Mouse (Mus musculus): Measurements from ENCODE around the gene Pdia5. TPM values are rescaled to one million over a fixed set of nuclear protein-coding genes. Genes with fewer than 3 reads are reported as not detected.

Gene Pdia5
- total and polyA plus RNA-seq, 3 experiments, result not detected

DNA sequence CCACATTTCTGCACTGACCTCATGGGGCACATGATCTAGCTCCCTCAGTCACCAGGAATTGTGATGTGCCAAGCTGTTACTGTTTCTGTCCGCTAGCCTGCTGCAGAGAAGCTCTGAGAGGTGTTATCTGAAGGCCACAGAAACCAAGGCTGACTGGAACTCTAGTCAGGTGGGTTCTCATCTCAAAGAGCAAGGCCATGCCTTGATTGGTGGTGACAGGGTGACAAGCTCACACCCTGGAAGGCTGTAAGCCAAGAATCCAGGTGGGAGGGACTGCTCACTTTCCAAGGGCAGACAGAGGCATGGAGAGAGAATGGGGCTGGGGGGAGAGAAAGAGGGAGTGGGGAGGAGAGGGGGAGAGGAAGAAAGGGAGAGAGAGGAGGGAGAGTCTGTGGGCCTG is 51.6 kb downstream of the Pdia5 start:
- H3K36me3 ChIP-seq (ENCODE audit: control insufficient read depth in 1 of 2, insufficient read depth in 2 of 2, low read length in 2 of 2), result no peaks in the 10 kb centered on the region

GRCm38 (mm10) chr16:35431608-35432007 is 59.1 kb downstream of the Pdia5 start:
- no peak for DNase-seq (ENCODE audit: low read depth, low spot score)
- H3K79me2 ChIP-seq (ENCODE audit: control insufficient read depth, insufficient read depth, low read length, poor library complexity), result no peaks in the 10 kb centered on the region
- H3K36me3 ChIP-seq (ENCODE audit: control insufficient read depth in 1 of 2, insufficient read depth in 2 of 2, low read length in 2 of 2), result no peaks in the 10 kb centered on the region
- H3K27ac ChIP-seq (ENCODE audit: control insufficient read depth, low read depth, low read length), result no peak overlapping the region
- no peaks in the 10 kb centered on the region for H3K4me1 ChIP-seq (ENCODE audit: control insufficient read depth in 1 of 2, insufficient read depth in 2 of 2, low read length in 2 of 2)
- no peaks in the 10 kb centered on the region for H3K27me3 ChIP-seq (ENCODE audit: control insufficient read depth in 1 of 2, insufficient read depth in 2 of 2, low read length in 2 of 2)
- no peak for TF ChIP-seq HCFC1 (IDR thresholded peaks at IDR 0.05; ENCODE audit: low read depth, low read length)
- TF ChIP-seq USF2 (IDR thresholded peaks at IDR 0.05; ENCODE audit: borderline replicate concordance in 1 of 2, insufficient read depth in 1 of 2, low read depth in 1 of 2, low read length in 2 of 2), result no peak
- no peak for TF ChIP-seq USF1 (IDR thresholded peaks at IDR 0.05; ENCODE audit: low read depth, low read length)
- TF ChIP-seq CTCF (IDR thresholded peaks at IDR 0.05 in 2 of 3, conservative IDR thresholded peaks at IDR 0.05 in 1 of 3; ENCODE audit: control insufficient read depth in 1 of 3, insufficient read depth in 1 of 3, low read depth in 2 of 3, low read length in 3 of 3, poor library complexity in 1 of 3, severe bottlenecking in 1 of 3), result no peak
- no peak for TF ChIP-seq SMC3 (IDR thresholded peaks at IDR 0.05; ENCODE audit: low read depth, low read length)
- no peak for TF ChIP-seq SIN3A (IDR thresholded peaks at IDR 0.05; ENCODE audit: low read length)
- no peak for TF ChIP-seq MAFK (IDR thresholded peaks at IDR 0.05; ENCODE audit: borderline replicate concordance, low read depth, low read length)
- no peak for TF ChIP-seq RAD21 (IDR thresholded peaks at IDR 0.05; ENCODE audit: low read depth, low read length)
- no peak for TF ChIP-seq ZC3H11A (IDR thresholded peaks at IDR 0.05; ENCODE audit: low read depth, low read length)
- TF ChIP-seq BHLHE40 (IDR thresholded peaks at IDR 0.05; ENCODE audit: borderline replicate concordance, low read depth, low read length), result no peak
- no peak for TF ChIP-seq POLR2AphosphoS2 (IDR thresholded peaks at IDR 0.05; ENCODE audit: low read length)
- no peak for TF ChIP-seq MAZ (IDR thresholded peaks at IDR 0.05; ENCODE audit: low read depth, low read length)
- TF ChIP-seq RCOR1 (IDR thresholded peaks at IDR 0.05; ENCODE audit: low read depth, low read length), result no peak
- no peak for TF ChIP-seq NELFE (IDR thresholded peaks at IDR 0.05; ENCODE audit: low read depth, low read length)
- TF ChIP-seq UBTF (IDR thresholded peaks at IDR 0.05; ENCODE audit: borderline replicate concordance, insufficient read depth, low read depth, low read length), result no peak
- no peak for TF ChIP-seq ZNF384 (IDR thresholded peaks at IDR 0.05; ENCODE audit: low read depth, low read length)
- H3K9me3 ChIP-seq (replicated peaks; ENCODE audit: insufficient read depth, low read length), result no peaks in the 10 kb centered on the region
- no peak overlapping the region for H3K4me3 ChIP-seq (ENCODE audit: control insufficient read depth in 1 of 2, insufficient read depth in 1 of 2, low read depth in 2 of 2, low read length in 2 of 2)
- H3K9ac ChIP-seq (ENCODE audit: control insufficient read depth, low read depth, low read length, poor library complexity, severe bottlenecking), result no peak overlapping the region

More for the DNA sequence above, 51.6 kb downstream of the Pdia5 start:
- H3K27me3 ChIP-seq (ENCODE audit: control insufficient read depth in 1 of 2, insufficient read depth in 2 of 2, low read length in 2 of 2), result no peaks in the 10 kb centered on the region
- H3K4me1 ChIP-seq (ENCODE audit: control insufficient read depth in 1 of 2, insufficient read depth in 2 of 2, low read length in 2 of 2), result no peaks in the 10 kb centered on the region
- H3K9ac ChIP-seq (ENCODE audit: control insufficient read depth, low read depth, low read length, poor library complexity, severe bottlenecking), result no peak overlapping the region
- no peak overlapping the region for H3K27ac ChIP-seq (ENCODE audit: control insufficient read depth, low read depth, low read length)
- no peaks in the 10 kb centered on the region for H3K79me2 ChIP-seq (ENCODE audit: control insufficient read depth, insufficient read depth, low read length, poor library complexity)
- no peak overlapping the region for H3K4me3 ChIP-seq (ENCODE audit: control insufficient read depth in 1 of 2, insufficient read depth in 1 of 2, low read depth in 2 of 2, low read length in 2 of 2)
- no peaks in the 10 kb centered on the region for H3K9me3 ChIP-seq (replicated peaks; ENCODE audit: insufficient read depth, low read length)
- TF ChIP-seq MAX (IDR thresholded peaks at IDR 0.05; ENCODE audit: low read length), result no peak
- DNase-seq (ENCODE audit: low read depth, low spot score), result no peak

All from MEL (cell line).